Mouse (Mus musculus) 3134 (cell line): Measurements from ENCODE around the gene Ppp3ca.
A peak's percentile ranks its signal among the peaks of the same experiment; 100 is the strongest.

Experiments used
- DNase-seq: peaks from one replicate; pipeline ENCODE4 v3.0.0-alpha.2; 2011; ENCODE audit warnings: low spot score; ENCODE audit not compliant: insufficient read length; ENCODE audit errors: extremely low read depth

Ppp3ca gene

DNA sequence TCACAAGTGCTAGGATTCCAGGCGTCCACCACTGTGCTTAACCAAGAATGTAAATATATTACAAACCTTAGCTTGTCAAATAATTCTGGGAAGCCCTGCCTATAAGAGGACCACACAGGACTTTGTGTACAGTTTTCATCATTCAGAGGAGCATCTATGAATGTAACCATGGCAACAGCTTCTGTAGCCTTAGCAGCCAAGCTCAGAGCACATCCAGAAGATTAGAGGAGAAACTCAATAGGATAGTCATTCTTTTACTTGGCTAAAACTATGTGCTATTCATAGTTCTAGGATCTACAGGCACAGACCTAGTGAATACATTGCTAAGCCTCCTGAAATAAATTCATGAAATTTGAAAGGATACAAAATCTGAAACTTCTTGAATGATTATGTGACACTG is 172.5 kb downstream of the Ppp3ca start:
- no peak for DNase-seq

DNA sequence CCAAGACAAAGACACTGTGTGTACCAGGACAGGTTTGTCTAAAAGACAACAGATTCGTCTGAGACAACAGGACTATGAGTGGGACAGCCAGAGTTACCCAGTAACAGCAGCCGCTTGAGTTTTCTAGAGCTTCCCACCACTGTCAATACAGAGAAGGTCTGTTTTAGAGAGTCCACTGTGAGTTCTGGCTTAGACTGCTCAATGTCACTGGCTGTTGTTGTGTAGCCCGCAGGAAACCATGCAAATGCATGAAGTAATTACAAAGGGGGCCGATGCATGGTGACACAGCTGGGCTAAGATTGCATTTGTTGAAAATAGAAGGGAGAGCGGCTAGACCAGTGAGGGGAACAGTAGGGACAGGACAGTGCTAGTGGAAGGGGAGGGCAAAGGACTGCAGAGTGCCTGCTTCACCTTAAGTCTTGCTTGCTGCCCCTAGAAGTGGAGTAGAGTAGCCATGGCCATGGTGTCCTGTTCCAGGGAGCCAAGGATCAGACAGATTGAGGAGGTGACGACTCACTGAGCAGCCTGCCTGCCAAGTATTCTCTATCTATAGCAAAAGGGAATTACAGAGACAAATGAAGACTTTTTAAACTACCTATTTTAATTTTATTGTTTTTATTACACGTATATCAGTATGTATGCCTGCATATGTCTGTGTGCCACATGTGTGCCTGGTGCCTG is 174.0 kb downstream of the Ppp3ca start:
- DNase-seq = no peak

- no peak for DNase-seq
Observed at GRCm38 (mm10) chr3:136849035-136849434, 179.1 kb downstream of the Ppp3ca start.

DNA sequence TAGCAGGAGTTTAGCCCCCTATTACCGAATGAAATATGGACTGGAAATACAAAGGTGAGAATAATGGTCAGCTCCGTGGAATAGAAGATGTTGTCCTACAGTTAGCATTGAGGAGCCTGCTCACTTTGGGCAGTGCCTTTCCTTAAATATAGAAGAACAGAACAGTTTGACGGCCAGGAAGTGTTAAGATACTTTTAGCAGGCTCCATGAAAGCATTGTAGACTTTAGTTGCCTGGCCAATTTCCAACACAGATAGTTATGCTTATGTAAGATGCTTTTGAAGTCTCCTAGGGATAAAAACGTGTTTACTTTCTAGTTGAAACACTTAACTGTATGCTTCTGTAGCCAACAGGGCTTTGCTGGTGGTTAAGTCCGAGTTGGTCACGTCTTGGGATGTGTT is 183.0 kb downstream of the Ppp3ca start:
- no peak for DNase-seq

DNA sequence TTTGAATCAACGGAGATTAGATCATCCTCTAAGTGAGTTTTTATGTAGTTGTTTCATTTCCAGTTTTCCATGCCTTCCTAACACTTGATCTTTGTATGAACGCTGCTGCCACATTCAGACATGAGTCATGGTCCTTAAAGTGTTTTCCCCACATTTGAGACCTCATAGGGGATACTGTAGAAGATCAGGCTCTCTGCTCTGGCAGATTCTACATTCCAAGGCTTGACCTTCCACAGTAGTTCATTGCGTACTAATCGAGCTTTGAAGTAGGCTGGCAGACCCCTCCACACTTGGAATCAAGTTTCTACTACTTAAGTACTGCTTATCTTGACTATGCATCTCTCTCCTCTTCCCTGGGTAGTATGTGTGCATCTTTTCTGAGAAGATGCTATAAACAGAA is 183.7 kb downstream of the Ppp3ca start:
- no peak for DNase-seq

DNA sequence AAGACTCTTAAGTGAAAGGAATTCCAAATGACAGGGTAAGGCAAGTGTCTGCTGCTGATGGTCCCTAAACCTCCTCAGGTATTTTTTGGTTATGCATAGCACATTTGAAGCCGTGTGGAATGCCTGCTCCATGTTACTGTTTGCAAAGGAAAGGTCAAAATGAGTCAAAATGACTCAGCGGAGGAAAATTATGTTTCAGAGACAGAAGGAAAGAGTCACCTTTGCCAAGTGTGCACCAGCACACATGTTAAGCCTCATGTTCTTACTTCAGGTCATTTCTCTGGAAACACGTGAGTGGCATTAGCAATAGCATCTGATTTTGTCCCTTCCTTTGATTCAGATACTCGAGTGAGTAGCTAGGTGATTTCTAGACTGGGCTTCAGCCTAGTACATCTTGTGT is 186.1 kb downstream of the Ppp3ca start:
- DNase-seq = peak; percentile 43

DNA sequence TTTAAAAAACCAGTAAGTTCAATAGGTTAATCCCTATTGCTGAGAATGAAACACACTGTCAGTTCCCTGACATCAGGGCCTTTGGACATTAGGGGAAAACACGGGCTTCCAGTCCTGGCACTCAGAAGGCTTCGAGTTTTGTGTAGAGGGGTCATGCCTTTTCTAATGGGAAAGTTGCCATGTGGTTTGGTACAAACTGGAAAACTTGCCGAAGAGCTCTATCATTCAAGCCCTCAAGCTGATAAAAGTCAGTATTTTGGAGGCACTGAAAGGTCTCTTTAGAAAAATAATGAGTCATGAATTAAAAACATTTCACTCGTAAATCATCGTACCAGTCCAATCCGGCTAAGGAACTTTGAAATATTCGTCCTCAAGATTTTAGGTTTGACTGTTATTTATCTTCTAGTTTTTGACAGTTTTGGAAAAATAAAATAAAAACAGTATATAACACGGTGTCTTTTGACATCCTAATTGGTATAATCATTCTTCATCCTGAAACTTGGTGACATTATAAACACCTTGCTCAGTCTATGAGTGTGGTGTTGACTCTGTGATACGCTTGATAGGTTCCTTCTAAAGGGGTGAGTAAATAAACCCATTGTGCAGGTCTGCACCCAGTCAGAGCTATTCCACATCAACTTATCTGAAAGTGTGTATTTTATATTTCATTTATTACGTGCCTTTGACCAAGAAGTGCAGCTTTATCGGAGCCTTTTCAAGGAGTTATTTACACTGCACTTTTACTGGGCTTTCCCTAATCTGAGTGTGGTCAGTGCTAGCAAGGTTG is 192.3 kb downstream of the Ppp3ca start:
- DNase-seq = peak; percentile 34

DNA sequence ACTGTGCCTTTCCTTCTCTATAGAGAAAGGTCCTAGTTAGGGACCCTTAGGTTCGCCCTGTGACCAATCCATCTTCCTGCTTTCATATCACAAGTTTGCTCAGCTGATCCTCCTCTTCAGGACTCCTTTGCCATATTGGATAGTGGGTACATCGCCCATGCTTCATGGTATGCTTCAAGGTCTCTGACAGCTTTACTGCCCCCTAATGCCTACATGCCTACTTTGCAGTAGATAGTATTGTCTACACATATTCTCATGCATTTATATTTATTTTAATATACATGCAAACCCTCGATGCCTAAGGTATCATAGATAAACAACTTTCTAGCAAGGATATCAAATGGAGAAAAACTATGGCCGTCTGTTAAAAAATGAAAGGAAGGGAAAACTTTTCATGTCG is 193.2 kb downstream of the Ppp3ca start:
- no peak for DNase-seq

- DNase-seq = no peak
Observed at GRCm38 (mm10) chr3:136864306-136864705, 194.4 kb downstream of the Ppp3ca start.

GRCm38 (mm10) chr3:136865176-136865859 is 195.4 kb downstream of the Ppp3ca start:
- no peak for DNase-seq

GRCm38 (mm10) chr3:136866095-136866494 is 196.2 kb downstream of the Ppp3ca start:
- DNase-seq = peak; percentile 53

- peak; percentile 79 for DNase-seq
Observed at GRCm38 (mm10) chr3:136866571-136866970, 196.6 kb downstream of the Ppp3ca start.

- DNase-seq = no peak
Observed at GRCm38 (mm10) chr3:136867366-136867765, 197.4 kb downstream of the Ppp3ca start.

DNA sequence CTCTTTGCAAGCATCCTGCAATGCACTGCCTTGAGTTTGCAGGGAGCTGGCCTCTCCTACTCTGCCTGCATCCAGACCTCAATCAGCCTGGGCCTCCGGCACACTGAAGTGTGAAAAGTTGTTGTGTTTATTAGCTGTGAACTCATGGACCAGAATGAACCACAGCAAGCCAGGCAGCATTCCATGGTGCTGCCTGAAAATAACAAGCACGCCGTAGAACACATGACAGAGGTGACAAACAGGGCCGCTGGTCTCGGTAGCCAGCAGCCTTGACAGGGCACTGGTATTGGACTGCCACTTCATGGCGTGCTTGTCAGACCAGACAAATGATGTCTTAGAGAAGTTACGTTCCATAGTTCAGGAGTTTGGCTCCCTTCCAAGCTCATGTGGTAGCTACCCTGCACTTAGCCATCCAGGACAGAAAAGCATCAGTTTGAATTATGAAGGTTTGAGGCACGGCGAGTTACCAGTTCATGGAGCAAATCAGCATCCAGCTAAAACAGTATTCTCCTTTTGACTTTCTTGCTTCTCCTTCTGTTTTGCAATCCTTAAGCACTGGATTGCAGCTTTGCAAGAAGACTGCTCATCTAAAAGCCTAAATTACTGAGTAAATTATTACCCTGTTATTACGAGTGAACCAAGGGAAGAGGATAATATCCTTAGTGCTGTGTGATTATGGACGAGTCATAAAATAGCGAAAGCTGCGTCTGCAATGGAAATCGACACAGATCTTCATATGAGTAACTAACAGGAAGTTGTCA is 202.0 kb downstream of the Ppp3ca start:
- DNase-seq = no peak

DNA sequence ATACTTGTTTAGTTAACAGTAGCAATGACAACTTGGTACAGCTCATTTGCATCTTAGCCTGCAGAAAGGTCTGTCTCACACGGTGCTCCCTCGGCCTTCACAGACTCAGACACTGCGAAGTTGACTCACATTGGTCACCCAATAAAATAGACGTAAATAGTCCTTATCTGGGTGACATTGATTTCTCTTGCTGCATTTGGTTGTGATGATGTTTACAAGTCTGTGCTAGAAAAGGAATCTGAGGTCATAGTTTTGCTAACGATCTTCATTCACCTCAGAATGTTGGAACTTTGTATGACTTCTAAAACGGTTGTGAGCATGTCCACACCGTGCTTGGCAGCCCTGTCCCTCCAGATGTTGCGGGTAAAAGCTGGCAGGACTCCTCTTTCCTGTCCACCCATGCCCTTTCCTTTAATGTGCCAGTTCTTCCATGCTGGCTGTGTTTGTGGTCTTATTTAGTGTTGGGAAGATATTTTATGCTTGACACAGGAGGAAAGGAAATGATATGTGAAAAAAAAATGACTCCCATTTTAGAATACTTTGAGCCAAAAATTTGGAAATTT is 202.7 kb downstream of the Ppp3ca start:
- no peak for DNase-seq

- DNase-seq = no peak
Observed at GRCm38 (mm10) chr3:136873809-136874449, 204.0 kb downstream of the Ppp3ca start.

GRCm38 (mm10) chr3:136874566-136874965 is 204.6 kb downstream of the Ppp3ca start:
- DNase-seq = no peak

DNA sequence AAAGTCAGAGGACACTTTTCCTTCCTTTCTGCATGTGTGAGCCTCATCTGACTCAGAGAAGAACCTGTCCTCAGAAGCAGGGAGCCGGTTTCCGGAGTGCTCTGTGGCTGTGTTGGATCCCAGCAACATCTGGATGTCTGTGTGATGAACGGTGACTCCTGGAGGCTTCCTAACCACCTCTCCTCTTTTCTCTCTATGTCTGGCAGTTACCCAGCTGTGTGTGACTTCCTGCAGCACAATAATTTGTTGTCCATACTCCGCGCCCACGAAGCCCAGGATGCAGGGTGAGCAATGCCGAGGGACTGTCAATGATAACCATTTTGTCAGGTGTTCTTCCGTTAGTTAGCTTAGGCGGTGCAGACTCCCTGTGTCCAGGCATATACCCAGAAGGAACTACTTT is 217.8 kb downstream of the Ppp3ca start:
- DNase-seq = no peak

DNA sequence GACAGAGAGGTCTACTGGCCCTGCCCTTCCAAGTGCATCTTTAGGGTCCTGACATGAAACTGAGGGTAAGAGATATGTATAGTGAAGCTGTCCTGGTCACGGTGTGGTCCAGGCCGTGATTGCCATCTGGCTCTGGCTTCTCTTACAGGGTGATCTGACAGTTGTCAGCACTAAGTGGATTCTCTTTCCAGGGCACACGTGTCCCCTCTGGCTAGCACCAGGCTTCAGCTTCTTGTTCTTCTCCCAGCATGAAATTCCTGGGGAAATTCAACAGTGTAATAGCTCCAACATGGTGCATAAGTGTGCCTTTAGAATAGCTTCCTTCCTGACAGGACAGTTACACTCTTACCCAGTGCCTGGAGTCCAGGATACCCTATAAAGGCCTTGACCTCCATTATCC is 222.2 kb downstream of the Ppp3ca start:
- DNase-seq = no peak
